Mouse (Mus musculus): ENCODE measurements around the gene Sbk3.

The Sbk3 gene

DNA sequence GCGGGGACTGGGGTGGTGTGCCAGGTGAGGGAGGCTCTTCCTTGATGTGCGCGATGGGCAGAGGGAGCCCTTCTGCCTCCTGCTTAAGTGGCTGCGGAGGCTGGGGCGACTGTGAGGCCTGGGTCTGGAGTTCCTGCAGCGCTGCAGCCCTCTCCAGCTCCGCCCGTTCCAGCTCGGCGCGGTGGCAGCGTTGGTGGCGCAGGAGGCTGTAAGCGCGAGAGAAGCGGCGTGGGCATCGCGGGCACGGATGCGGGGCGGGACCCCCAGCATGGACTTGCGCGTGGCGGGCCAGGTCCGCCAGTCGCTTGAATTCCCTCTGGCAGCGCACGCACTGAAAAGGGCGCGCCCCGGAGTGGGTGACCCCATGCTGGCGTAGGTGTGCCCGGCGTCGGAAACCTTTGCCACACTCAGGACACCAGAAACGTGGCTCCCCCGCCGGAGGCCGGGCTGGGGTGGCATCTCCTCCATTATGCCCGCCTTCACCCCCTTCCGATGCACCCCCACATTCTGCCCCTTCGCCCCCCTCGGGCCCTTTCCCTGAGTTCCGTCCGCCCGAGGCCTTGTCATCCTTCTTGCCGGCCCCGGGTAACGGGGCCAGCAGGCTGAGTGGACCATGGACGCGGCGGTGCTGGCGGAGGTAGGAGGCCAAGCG lies 22.5 kb upstream of the Sbk3 start:
- DNase-seq, result no peak

DNA sequence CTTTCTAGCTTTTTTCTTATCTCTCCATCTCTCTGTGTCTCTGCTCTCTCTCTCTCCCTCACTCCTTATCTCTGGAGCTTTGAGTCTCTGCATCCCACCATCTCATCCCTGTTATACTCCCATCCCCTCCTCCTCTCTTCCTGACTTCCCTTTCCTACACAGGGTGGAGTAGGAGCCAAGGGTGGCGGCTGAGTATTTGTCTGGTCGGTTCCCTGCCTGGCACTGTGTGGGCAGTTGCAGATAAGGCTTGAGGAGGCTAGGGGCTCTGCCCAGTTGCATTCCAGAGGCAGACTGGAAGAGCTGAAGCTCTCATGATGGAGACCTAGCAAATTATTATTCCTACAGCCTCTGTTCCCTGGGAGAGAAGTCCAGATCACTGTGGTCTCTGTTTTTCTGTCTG lies 17.3 kb upstream of the Sbk3 start:
- no peak for DNase-seq

DNA sequence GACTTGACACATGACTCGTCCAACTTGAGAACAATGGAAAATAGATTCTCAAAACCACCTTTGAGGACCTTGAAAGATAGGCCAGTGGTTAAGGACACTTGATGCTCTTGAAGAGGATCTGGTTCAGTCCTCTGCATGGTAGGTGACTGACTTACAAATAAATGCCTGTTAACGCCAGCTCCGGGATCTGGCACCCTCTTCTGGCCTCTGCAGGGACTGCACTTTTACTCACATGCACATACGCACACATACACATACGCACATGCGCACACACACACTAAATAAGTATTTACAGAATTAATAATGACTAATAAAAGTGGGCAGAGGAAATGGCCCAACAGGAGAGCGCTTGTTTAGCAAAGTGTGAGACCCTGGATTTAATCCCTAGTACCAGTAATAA lies 5.9 kb upstream of the Sbk3 start:
- no peak for DNase-seq

DNA sequence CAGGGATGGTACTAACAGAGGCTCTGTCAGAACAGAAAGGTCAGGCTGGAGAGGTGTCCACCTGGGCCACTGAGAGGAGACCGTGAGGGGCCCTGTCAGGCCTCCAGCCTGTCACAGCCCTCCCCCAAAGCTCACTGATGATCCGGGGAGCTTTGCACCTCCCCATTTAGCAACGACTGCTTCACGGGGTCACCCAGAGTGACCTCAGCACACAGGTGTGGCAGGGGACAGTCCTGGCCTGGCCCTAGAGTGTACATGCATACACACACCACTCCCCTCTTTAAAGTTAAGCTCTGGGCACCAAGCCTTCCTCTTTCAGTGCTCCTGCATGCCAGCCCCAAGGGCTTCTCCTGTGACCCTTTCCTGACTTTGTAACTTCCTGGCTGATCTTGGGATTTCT lies 4.5 kb upstream of the Sbk3 start:
- no peak for DNase-seq

DNA sequence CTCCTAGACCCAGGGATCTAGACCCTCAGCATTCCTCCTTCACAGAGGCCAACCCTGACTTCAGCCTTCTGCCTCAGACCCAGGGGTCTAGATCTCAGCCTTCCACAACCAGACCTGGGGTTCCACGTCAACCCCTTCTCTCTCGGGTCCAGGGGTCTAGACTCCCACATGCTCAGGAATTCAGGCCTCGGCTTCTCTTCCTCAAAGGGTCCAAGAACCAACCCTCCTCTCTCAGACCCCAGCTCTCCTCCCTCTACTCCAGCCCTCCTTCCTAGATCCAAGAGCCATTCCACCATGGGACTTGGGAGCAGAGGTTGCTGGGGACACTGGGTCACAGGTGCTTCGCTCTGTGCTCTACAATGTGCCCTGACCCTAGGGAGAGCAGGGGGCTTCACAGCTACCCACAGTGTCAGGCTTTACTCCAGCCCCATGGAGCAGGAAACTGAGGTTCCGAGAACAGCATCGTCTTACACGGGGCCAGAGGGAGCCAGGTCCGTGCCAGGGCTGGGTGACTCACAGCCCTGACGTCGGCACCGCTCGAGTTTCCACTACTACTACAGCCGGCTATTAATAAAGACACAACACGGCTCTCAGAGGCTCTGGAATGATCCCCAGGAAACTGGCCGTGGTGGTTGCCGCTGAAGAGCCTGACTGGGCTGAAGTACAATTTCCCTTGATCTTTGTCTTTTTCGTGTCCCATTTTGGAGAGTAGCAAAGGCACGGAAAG lies 1.5 kb upstream of the Sbk3 start:
- peak; percentile 40 for DNase-seq

GRCm38 (mm10) chr7:4971710-4972109 lies 742 bp upstream of the Sbk3 start:
- no peak for DNase-seq

- DNase-seq, result no peak
Measured at GRCm38 (mm10) chr7:4964988-4965387, 6.0 kb downstream of the Sbk3 start.

DNA sequence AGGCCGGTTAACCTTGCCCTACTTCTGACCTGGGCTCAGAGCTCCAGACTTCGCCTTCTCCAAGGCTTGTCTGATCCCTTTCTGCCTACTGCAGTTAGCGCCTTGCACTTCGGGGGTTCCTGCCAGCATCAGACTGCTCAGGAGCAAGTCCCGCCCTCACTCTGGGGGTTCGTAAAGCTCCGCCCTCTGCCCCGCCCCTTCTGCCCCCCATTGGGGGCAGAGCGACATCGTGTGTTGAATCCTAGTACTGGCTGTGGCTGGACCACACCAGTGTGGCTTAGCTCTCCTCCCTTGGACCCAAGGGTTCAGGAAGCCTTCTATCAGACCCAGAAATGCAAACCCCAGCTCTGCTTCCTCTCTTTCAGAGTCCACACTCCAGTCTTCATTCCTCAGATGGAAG lies 6.7 kb downstream of the Sbk3 start, which contains the start of gene Sbk2:
Sbk2 (minus strand) TSS at position 135 of the 400 bp plus-strand sequence.
- peak; percentile 90 for DNase-seq

- no peak for DNase-seq
Measured at GRCm38 (mm10) chr7:4963527-4963926, 7.4 kb downstream of the Sbk3 start.

DNA sequence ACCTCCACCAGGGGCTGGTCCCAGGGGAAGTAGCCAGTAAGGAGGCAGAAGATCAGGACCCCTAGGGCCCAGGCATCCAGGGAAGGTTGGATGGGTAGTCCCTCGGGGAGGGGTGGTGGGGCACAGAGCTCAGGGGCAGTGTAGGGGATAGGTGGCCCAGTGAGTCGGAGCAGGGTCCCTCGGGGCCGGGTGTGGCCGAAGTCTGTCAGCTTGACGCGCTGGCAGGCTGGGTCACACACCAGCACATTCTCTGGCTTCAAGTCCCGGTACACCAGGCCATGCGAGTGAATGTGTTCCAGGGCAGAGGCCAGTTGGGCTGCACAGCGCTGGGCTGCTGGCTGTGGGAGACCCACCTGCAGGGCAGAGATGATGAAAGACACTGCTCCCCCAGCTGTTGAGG lies 13.6 kb downstream of the Sbk3 start:
- DNase-seq, result no peak

GRCm38 (mm10) chr7:4953815-4954445 lies 17.0 kb downstream of the Sbk3 start:
- DNase-seq, result no peak

DNA sequence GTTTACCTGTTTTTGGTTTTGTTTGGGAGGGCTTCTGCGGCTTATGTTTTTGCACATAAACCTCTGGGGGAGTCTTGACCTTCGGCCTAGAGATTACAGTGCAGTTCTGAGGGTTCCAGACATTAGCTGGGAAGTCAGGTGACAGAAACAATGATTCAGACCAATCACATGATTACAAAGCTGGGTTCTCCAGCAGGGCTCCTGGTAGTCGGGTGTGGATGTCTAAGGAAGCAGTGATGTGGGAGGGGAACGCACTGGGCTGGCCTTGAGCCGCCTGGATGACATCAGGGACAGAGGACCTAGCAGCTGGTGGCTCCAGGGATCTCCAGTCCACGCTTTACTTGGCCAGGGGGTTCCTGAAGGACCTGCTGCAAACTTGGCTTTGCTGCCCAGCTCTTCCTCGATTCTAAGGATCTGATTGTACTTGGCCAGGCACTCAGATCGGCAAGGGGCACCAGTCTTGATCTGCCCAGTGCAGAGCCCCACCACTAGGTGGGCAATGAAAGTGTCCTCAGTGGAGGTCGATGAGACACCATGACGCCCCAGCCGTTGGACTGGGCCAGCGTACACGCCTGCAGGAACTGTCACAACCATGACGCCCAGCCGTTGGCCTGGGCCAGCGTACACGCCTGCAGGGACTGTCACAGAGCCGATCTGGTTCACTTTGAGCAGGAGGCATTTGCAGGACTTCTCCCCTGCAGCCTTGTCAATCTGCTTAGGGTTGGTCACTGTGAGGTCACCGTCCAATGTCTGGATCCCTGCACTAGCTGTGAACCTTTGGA lies 20.2 kb downstream of the Sbk3 start:
- no peak for DNase-seq

GRCm38 (mm10) chr7:4948386-4948785 lies 22.6 kb downstream of the Sbk3 start:
- DNase-seq, result no peak

DNA sequence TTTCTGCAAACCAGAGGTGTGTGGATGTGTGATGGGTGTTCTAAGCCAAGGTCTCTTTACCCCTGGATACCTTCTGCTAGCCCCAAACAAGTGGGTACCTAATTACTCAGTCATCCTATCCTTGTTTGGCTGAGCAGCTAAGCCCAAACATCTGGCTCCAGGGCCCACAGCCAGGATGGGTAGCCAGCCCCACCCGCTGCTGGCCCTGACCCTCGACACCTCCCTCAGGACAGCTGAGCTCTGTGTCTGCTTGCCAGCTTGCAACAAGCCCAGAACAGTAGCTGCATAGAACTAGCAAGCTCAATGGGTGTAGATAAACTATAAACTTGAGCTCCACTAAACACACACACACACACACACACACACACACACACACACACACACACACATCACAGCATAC lies 23.1 kb downstream of the Sbk3 start:
- no peak for DNase-seq

- DNase-seq, result peak; percentile 95
Measured at GRCm38 (mm10) chr7:4943223-4943815, 27.6 kb downstream of the Sbk3 start.

DNA sequence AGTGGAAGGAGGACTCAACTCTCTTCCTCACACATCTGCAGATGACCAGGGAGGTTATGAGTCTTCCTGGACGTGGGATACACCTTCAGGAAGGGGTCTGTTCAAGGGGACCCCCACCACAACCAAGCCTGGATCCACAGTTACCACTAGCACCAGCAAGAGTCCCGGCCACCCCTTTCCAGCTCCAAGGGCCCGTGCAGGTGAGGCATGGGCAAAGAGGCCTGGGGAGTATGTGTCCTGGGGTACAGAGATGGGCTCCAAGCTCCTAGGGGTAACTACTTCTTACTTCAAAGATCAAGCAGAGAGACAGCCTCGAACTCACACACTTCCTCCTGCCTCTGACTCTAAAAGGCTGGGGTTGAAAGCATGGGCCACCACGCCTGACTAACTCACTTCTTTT lies 28.3 kb downstream of the Sbk3 start:
- no peak for DNase-seq

- DNase-seq, result peak; percentile 91
Measured at GRCm38 (mm10) chr7:4940068-4940479, 30.9 kb downstream of the Sbk3 start.

GRCm38 (mm10) chr7:4938456-4938855 lies 32.5 kb downstream of the Sbk3 start:
- DNase-seq, result peak; percentile 86

DNA sequence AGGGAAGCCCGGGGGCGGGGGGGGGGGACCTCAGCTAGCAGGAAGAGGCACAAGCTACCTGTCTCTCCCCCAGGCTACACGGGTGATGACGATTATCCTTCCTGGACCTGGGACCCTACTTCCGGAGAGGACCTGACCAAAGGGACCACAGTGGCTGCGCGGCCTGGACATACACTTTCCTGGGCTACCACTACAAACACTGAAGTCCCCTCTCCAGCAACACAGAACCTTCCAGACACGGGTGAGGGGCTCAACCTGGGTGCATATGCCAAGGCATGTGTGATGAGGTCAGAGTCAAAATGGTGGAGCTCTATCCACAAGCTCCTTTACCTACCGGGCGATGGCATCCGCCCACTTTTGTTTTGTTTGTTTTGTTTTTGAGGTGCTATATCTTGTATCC lies 33.6 kb downstream of the Sbk3 start:
- no peak for DNase-seq

GRCm38 (mm10) chr7:4936832-4937231 lies 34.1 kb downstream of the Sbk3 start:
- no peak for DNase-seq

DNA sequence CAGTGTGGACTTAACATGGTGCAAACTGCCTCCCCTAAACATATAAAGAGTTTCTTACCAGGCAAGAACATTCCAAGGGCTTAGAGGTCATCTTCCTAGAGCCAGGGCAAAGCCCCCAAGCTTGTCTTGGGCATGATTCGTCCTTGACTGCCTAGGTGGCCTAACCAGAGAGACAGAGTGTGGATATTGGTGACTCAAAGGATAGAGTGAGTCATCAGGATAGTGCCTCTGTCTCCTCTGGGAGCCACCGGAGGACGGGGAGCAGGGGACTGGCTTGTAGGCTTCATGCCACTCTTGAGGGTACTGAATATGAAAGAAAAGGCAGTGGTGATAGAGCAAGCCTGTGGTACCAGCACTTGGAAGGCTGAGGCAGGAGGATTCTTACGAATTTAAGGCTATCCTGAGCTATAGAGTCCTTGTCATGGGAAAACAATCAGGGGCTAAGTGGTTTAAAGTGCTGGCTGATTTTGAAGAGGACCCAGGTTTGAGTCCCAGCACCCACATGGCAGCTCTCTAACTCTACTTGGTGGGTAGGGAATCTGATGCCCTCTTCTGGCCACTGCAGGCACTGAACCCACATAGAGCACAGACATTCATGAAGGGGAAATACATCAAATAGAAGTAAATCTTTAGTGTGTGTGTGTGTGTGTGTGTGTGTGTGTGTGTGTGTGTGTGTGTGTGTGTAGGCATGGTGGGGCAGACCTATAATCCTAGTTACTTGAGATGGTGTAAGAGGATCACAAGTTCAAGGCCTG lies 36.6 kb downstream of the Sbk3 start:
- no peak for DNase-seq

- no peak for DNase-seq
Measured at GRCm38 (mm10) chr7:4933103-4933502, 37.9 kb downstream of the Sbk3 start.

Measured in kidney, postnatal 10 days (tissue).